Mouse (Mus musculus) heart, postnatal 0 days (tissue): ENCODE measurements around the gene Elac2.

Experiments used
- CTCF ChIP-seq: IDR thresholded peaks from 2 replicates; pipeline ENCODE4 v1.5.1; 2016; ENCODE audit warnings: antibody characterized with exemption, control low read depth, low read depth
- EP300 ChIP-seq: IDR thresholded peaks from 2 replicates; pipeline ENCODE4 v1.6.1; 2016; ENCODE audit warnings: antibody characterized with exemption, low read depth

DNA sequence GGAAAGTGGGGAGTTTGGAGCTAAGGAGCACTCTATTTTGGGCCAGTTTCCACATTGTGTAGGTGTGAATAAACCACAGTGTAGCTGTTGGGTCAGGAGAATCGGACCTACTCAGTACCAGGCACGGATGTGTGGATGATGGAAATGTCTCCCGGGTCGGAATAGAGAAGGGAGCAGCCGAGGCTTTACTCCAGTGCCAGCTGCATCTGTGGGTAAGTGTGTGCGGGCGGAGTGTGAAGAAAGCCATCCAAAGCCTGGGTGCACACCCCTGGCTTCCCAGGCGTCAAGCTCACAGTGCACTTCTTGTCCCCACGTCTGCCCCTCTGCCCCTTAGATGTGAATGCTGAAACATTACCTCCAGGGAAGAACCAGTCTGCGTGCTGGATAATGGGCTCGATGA lies 43.9 kb downstream of the Elac2 start:
- TF ChIP-seq CTCF = no peak
- TF ChIP-seq EP300 = no peak
